Mouse (Mus musculus): Measurements from ENCODE around the gene Rbm18.

DNA sequence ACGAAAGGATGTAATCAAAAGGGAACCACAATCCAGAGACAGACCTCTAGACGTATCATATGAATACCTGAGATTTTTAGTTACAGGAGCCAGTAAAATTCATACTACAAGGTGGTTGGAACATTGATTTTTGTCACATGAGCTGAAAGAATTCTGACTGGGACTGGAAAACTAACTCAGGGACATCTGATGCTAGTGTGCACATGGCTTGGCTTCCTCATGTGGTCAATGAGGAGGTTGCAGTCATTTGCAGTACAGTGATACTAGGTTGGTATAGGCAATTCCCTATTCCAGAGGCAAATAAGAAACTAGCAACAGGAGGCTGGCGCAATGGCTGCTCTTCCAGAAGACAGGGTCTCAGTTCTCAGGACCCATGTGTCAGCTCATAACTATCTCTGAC, 23.9 kb downstream of the Rbm18 start:
- no peak for TF ChIP-seq TAL1 (IDR thresholded peaks at IDR 0.05; ENCODE audit: low read length)
- no peak for TF ChIP-seq GATA1 (IDR thresholded peaks at IDR 0.05; ENCODE audit: low read length)
